Mouse (Mus musculus): ENCODE data around the gene Kif28. TPM values are rescaled to one million over a fixed set of nuclear protein-coding genes. Genes with fewer than 3 reads are reported as not detected.

Gene Kif28
- polyA plus RNA-seq, 1 experiment from 2014 or later: not detected

Other genes with a start within 250 kb of the Kif28 start
- 21.7 and 22.1 TPM in 2 replicates for gene Smyd3, start 227.2 kb downstream of the Kif28 start, polyA plus RNA-seq (2015; fragmentation: Nextera tagmentation; extraction: Ambion mirVana)
- gene Tfb2m, start 199.0 kb downstream of the Kif28 start, polyA plus RNA-seq (2015; fragmentation: Nextera tagmentation; extraction: Ambion mirVana): 32.0 and 32.9 TPM in 2 replicates
- gene Cnst, start 198.9 kb downstream of the Kif28 start, polyA plus RNA-seq (2015; fragmentation: Nextera tagmentation; extraction: Ambion mirVana): 17.9 and 18.6 TPM in 2 replicates
- gene Sccpdh, start 77.1 kb downstream of the Kif28 start, polyA plus RNA-seq (2015; fragmentation: Nextera tagmentation; extraction: Ambion mirVana): 86.9 and 88.0 TPM in 2 replicates
- 0.13 TPM in 1 of 2 replicates, not detected in the other for gene Gm10518, start 58.1 kb upstream of the Kif28 start, polyA plus RNA-seq (2015; fragmentation: Nextera tagmentation; extraction: Ambion mirVana)
- 25.8 and 27.5 TPM in 2 replicates for gene Ahctf1, start 58.4 kb upstream of the Kif28 start, polyA plus RNA-seq (2015; fragmentation: Nextera tagmentation; extraction: Ambion mirVana)
- 20.4 and 22.3 TPM in 2 replicates for gene Cdc42bpa, start 215.2 kb upstream of the Kif28 start, polyA plus RNA-seq (2015; fragmentation: Nextera tagmentation; extraction: Ambion mirVana)